Mouse (Mus musculus) kidney, adult 9 months (tissue): ENCODE data around the gene Nhlh1.

ENCODE experiments used
- DNase-seq: peaks from one replicate; pipeline ENCODE4 v3.0.0; 2022

Nhlh1 gene

DNA sequence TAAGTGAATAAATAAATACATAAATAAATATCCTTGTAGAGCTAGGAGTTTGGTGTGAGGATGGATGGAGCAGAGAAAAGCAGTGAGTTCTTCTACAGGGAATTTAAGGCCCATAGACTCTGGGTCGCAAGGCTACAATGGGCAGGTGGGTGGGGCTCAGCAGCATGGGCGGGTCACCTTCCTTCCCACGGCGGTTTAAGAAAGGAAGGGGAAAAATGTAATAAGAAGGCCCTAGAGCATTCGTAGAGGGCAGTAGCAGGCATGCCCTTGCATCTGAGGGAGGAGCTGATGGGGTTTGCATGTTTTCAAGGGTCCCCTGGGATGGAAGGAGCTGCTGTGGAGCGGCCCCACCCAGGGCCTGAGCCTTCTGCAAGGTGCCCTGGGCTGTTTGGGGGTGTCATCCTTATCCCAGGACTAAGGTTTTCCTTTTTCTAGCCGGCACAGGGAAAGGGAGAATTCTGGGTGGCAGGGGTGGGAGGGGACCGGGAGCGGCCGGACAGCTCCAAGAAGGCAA is 4.5 kb downstream of the Nhlh1 start:
- DNase-seq: no peak

DNA sequence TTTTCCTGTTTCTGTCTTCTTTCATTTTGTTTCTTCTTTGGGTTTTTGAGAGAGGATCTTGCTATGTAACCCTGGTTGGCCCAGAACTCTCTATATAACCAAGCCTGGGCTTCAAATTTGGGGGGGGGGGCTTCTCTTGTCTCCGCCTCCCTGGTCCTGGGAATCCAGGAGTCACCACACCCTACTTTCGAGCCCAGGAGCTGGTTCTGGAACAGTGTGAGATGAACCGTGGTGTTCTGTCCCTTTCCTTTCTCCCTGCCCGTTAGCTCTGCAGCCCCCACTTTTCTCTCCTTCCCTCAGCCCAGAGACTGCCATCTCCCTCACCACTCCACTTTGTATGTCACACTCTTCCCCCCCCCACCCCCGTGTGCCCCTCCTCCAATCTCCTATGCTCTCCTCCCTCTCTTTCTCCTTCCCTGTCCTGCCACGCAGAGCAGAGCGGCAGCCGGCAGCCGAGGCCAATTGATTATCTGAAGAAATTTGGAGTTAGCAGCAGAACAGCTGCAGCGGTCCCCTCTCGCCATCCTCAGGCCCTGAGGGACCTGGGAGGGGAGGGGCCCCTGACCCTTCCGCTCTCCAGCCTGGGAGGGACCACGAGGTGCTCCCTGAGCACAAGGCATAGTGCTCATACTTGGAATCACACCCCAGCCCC is 8.1 kb downstream of the Nhlh1 start:
- no peak for DNase-seq

DNA sequence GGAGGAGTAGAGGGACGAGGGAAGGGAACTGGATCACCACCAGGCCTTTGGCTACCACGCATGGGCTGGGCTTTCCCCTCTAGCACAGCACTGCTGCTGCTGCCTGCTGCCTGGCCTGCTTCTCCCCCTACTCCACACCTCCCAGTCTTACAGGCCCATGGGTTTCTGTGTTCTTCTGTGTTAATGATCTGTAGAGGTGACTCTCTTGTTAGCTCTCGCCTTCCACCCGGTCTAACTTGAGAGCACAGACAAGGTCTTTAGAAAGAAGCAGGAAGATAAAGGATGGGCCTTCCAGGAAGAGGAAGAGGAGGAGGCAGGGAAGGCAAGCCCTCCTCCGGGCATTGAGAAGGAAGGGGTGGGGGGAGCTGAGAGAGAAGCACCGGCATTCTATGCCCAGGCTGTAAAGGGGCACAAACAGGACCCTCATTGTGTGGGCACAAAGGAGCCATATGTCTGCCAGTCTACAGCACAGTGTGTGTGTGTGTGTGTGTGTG is 9.1 kb downstream of the Nhlh1 start:
- DNase-seq: peak; percentile 7

DNA sequence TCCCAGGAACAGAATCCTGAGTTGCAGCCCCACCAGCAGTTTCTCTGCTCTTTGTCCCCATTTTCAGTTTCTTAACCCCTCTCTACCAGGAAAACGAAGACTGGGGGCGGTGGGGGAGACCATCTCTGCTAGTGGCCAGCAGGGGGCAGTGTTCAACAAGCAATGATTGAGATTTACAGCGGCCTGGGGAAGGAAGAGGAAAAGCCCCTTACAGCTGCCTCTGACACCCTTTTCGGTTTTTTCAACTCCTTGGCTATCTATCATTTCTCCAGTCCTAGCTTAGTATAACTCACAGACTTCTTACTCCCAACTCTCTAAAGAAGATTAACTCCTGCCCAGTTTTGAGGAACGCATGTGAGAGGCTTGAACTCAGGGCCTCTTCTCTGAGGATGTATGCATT is 10.4 kb downstream of the Nhlh1 start:
- peak; percentile 55 for DNase-seq

- DNase-seq: no peak
These were observed 11.0 kb downstream of the Nhlh1 start for GRCm38 (mm10) chr1:172046410-172046809.

- DNase-seq: no peak
These were observed 27.5 kb downstream of the Nhlh1 start for GRCm38 (mm10) chr1:172029914-172030313.

DNA sequence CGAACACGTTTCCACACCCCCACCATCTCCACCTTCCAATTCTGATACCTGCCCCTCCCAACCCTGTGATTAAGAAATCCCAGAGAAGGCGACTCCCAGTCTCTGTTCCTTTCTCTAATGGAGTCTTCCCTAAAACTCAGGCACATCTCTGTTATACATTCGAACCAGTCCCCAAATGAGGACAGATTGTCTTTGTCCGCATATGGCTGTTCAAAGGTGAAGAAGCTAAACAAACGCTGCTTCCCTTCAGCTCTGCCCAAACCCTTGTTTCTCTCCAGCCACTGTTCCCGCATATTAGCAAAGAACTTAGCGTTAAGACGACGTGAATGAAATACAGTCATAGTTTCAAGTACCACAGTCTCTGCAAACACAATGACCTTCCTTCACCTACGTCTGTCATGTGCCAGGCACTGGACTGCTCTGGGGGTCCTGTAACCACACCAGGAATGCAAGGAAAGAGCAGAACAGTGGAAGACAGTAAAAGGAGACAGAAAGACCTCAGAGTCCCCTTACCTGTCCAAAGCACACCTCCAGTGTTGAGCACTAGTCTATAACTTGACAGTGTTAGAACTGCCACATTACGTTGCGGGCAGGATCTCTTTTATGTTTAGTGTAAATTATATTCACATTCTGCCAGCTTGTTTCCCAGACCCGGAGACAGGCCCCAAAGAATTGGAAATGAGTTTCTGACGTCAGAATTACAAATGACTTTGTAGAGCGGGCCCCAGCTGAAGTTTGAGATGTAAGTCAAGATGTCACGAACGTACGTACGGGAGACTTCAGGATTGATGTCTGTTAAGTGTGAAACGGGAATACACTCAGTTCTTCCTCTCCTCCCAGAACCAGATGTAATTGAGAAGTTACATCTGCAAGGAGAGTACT is 28.7 kb downstream of the Nhlh1 start, which contains the start of gene Vangl2:
TSS of gene Vangl2 (minus strand) at position 51 of the 882 bp plus-strand sequence.
- no peak for DNase-seq

- no peak for DNase-seq
These were observed 29.6 kb downstream of the Nhlh1 start for GRCm38 (mm10) chr1:172027809-172028102.

DNA sequence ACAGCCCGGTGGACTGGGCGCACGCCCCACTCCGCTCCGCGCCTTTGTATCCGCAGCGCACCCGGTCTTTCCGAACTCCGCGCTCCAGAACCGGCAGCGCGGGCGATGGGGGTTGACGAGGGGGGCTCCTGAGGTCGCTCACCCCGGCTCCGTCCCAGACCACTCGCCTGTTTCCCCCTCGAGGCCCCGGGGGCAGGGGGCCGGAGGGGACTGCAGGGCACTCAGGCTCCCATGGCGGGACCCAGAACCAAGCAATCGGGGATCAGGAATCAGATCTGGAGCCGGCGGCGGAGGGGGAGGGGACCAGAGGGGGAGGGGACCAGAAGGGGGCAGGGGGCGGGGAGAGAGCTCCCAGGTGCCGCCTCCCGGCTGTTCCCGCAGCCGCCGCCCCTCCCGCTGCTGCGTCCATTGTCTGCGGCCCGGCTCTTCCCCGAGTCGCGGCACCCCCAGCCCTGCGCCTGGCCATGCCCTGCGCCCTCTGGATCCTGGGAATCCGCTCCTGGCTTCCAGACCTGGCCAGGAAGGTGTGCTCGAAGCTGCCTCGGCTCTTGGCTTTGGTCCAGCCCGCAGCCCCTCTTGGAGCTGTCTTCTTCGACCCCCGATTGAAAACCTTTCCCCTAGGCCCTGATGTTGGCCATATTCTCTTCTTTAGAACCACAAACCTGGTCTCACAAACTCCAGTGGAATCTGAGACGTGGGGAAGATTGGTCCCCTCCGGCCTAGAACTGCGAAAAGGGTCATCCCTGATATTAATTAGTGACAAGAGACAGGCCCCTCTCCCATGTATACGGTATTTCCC is 30.2 kb downstream of the Nhlh1 start:
- DNase-seq: peak; percentile 79

DNA sequence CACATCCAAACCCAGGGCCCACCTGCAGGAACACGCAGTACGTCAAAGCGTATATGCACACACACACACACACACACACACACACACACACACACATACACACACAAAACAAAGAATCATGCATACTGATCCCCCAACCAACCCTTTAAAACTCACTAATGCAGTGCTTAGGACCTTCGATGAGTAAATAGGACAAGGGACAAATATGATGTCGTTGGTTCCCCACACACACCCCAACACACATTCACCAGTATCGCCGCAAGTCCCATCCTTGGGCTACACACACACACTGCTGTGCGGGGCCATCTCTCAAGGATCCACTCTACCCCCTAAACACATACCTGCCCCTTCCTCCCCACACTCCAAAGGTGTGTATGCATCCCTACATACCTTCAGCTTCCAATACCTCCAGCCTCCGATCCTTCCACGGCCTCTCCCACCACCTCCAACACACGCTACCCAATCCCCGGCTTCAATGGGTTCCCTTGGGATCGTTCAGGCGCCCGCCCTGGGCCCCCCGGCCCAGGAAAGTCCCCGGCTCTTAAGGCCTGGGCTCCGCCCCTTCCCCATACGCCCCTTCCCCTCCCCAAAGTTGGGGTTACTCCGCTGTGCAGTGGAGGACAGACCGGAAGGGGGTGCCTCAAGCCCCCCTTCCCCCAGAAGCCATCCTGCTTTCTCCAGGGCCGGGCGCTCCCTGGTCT is 31.0 kb downstream of the Nhlh1 start:
- no peak for DNase-seq

- DNase-seq: no peak
These were observed 32.0 kb downstream of the Nhlh1 start for GRCm38 (mm10) chr1:172025201-172025904.

DNA sequence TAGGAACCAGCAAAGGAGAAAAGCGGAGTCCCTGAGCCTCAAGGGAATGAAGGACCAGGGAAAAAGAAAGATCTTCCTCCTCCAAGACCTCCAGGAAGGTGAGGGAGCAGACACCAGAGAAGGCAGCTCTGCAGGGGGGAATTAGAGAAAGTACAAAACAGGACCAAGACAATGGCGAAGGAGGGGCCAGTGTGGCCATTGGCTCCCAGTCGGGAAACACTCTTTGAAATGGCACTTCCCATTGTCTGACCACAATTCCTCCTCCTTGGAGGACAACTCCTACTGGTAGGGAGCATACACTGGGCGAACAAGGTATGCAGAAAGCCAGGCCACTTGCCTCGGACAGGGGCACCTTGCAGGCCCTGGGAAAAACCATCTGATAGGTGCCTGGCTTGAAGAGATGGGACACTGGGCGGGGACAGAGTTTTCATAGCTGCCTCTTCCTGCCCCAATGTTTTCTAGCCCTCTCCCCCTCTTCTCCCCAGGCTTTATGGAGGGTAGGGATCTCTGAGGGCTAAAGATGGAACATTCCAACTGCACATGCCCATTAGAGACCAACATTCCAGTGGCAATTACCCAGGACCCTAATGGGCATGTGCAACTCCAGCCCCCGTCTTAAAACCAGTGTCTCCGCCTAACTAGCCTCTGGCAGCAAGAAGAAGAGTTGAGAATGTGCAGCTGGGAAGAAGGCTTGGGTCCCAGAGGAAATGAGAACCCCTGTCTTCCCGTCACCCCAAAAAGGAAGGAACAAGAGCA is 33.1 kb downstream of the Nhlh1 start:
- no peak for DNase-seq

DNA sequence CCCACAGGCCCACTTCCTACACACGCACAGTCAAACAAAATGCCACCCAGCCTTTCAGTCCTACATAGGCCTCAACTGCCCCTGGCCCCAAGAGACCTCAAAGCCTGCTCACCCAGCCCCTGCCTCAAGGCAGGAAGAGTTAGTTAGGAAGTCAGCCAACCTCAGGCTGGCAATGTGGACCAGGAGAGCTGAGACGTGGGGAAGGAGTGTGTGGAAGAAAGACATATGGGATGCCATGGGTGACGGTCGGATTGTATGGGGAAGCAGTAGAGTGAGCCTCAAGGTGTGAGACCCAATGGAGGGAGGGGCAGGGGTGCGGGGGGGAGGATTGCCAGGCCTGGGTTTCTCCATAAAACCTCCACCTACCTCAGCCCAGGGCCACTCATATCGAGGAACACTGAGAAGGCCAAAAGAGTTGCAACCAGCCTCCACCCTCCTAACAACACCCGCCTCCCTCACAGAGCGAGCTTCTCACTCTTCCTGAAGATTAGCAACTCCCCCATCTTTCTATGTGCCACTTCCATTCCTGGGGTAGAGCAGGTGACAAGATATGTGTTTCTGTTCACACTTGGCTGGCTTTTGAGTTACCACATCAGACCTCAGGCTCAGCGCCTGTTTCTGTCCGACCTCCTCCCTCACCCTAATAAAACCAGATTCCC is 37.4 kb downstream of the Nhlh1 start:
- DNase-seq: no peak

DNA sequence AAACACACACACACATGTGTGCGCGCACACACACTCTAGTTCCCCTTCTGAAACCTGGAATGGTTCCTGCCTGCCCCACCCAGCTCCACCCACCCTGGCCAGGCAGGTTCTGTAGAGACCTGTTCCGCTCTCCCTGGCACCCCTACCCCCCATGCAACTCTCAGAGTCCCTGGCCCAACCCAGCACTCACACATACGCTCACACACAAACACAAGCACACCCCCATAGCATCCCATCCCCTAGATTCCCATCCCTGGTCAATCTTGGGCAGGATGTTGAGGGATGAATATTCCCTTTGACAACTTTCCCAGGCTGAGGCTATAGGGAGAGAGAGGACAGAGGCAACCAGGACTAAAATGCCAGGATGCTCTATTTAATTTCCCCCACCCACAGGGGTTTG is 38.0 kb downstream of the Nhlh1 start:
- DNase-seq: no peak

GRCm38 (mm10) chr1:172018336-172019311 is 38.7 kb downstream of the Nhlh1 start:
- no peak for DNase-seq

- DNase-seq: no peak
These were observed 39.8 kb downstream of the Nhlh1 start for GRCm38 (mm10) chr1:172017517-172018070.

GRCm38 (mm10) chr1:172016660-172017516 is 40.5 kb downstream of the Nhlh1 start:
- DNase-seq: no peak

GRCm38 (mm10) chr1:172016031-172016430 is 41.3 kb downstream of the Nhlh1 start:
- DNase-seq: no peak
